Mouse (Mus musculus) cerebellum, postnatal 14 days (tissue): ENCODE measurements around the gene Uqcrc1.

Experiments used
- DNase-seq, 2 experiments: peaks; one replicate each; pipeline ENCODE4 v3.0.0; 2021; ENCODE audit warnings: mixed read lengths in 2 of 2

Gene Uqcrc1

DNA sequence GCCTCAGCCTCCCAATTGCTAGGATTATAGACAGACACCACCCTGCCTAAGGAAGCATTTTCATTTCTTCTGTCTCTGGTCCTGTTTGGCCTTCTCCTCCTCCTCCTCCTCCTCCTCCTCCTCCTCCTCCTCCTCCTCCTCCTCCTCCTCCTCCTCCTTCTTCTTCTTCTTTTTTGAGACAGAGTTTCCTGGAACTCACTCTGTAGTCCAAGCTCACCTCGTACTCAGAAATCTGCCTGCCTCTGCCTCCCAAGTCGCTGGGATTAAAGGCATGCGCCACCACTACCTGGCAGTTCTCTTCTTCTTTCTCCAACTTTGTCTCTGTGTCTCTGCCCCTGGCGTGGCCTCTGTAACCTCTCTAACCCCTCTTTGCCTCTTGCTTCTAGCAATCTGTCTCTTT, 49.3 kb downstream of the Uqcrc1 start, which contains the start of gene Ucn2:
Gene Ucn2, plus strand, starts transcription at position 301 of the 400 bp plus-strand sequence.
- no peak for DNase-seq

GRCm38 (mm10) chr9:108987704-108988350, 51.4 kb downstream of the Uqcrc1 start:
- DNase-seq: peak; percentile 42 to 59

DNA sequence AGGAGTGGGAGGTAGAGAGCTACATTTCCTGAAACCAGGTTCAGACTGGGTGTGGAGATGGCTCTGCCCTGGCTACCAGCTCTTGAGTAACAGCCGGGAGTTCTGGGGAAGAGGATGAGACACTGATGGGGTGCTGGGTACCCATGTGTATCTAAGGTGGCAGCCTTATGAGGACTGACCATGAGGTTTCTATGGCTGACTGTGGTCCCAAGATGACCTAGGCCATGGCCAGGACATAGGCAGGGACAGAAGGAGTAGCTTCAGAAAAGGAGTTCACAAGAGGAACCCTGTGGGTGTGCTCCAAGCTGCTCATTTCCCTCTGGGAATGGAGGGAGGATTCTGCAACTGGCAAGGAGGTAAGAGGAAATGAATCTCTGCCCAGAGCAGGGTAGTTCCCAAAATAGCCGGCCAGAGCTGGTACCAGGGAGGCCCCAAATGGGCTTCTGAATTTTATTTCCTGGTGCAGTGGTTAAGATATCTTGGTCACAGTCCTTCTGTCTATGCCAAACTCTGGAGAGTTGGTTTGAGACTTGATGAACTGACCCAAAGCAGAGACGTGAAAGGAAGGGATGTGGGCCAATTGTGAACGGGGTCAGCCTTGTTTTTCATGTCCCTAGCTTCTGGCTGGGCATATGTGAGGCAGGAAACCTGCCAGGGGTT, 53.5 kb downstream of the Uqcrc1 start:
- DNase-seq: no peak

DNA sequence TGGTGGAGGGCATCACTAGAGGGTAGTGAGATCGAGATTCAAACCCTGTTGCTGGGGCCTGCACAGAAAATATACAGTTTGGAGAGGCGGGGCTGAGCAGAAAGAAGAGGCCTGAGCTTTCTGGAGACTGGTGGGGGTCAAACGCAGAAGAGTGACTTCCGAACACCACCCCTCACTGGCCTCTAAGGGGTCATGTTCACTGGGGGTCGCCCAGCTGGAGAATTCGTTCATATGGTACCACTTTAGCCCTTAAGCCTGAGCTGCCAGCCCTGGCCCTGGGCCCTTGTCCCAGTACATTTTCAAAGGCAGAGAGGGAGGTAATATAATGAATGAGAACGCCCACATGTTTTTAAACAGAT, 54.0 kb downstream of the Uqcrc1 start:
- no peak for DNase-seq

DNA sequence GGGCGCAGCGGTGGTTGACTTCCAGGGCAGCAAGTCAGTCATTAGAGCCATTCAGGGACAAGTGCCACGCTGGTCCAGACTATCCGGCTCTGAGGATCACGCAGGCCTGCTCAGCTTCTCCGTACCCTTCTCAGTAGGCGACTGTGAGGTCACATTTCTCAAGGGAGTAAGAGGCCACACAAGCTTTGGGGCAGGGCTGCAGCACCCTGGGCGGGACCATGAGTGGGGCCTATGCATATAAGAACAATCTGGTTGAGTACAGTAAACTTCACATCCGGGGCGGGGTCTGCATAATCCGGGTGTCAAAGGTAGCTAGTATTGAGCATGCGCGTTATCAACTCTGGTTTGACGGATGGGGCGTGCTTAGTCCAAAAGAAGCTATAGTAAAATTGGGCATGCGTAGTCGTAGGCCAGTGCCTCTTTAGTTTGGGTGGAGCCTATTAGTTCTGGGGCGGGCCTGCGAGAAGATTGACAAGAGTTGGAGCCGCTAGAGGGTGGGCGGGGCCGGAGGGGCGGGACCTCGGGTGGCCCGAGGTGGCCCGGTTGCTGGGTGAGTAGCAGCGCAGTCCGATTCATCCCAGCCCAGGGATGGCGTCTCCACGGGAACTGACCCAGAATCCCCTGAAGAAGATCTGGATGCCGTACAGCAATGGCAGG, 55.1 kb downstream of the Uqcrc1 start, which contains the start of gene Pfkfb4:
Gene Pfkfb4, plus strand, starts transcription at position 351 of the 657 bp plus-strand sequence.
- DNase-seq: peak; percentile 89 to 91

DNA sequence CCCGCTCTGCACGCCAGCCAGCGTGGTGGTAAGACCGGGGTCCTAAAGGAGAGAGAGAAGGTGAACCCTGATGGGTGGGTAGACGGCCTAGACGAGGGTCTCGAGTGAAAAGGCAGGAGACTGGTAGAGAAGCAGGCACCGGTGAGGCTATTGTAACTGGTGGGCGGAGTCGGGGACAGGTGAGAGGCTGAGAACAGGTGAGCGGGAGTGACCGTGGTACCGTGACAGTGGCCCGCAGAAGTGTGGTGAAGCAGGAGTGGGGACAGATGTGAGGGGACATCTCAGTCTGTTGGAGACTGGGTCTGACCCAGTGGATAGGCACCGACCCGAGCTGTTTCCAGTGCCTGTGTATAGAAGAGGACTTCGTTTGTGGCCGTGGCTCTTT, 55.6 kb downstream of the Uqcrc1 start:
- DNase-seq: no peak

GRCm38 (mm10) chr9:108992620-108993361, 56.4 kb downstream of the Uqcrc1 start:
- DNase-seq: no peak

- DNase-seq: no peak
Measured at GRCm38 (mm10) chr9:108996411-108996810, 60.0 kb downstream of the Uqcrc1 start.

DNA sequence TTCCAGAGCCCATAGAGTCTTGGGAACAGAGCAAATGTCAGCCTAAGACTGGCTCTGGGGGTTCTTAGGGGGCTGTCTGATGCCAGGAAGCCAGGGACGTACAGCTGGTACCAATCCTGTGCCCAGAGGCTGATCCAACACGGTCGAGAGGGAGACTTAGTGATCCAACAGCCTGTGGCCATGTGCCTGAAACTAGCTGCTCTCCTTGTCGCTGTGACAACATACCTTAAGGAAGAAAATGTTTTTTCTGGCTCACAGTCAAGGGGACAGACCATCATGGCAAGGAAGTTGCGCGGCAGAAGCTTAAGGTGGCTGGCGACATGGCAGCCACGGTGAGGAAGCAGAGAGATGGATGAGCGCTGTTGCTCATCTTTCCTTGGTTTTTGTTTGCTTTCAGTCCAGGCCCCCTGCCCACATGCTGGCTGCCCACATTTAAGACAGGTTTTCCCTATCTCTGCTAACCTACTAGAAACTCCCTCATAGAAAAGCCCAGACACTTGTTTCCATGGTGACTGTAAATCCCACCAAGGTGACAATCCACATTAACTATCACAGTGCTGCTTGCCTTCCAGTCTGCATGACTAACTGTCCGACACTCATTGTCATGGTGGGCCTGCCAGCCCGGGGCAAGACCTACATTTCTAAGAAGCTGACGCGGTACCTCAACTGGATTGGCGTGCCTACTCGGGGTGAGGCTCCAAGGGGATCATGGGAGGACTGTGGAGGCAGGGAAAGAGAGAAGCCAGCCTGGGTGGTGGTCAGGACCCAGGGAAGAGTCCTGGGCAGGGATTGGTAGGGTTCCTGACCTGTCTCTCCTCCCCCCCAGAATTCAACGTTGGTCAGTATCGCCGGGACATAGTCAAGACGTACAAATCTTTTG, 62.1 kb downstream of the Uqcrc1 start:
- peak; percentile 31 to 35 for DNase-seq

- DNase-seq: peak; percentile 71 to 76
Measured at GRCm38 (mm10) chr9:108999167-108999526, 62.7 kb downstream of the Uqcrc1 start.
